Mouse (Mus musculus) olfactory bulb, adult 2 months (tissue): ENCODE results near the gene Trub2.

ENCODE experiments used
- CTCF ChIP-seq: fragments of 200-500 bp; IDR thresholded peaks from 2 replicates; pipeline ENCODE4 v1.5.1; 2012; ENCODE audit warnings: low read depth, mild to moderate bottlenecking, low read length, moderate library complexity; ENCODE audit not compliant: insufficient read depth
- POLR2A ChIP-seq: fragments of 200-500 bp; IDR thresholded peaks from 2 replicates; pipeline ENCODE4 v1.6.1; 2012; ENCODE audit warnings: mild to moderate bottlenecking, low read depth, low read length, moderate library complexity; ENCODE audit not compliant: insufficient read depth

GRCm38 (mm10) chr2:29744256-29744655 is 44.0 kb downstream of the Trub2 start:
- TF ChIP-seq CTCF (no peak), POLR2A (no peak)
